Mouse (Mus musculus) heart, postnatal 0 days (tissue): ENCODE results near the gene Stra6. TPM values are rescaled to one million over a fixed set of nuclear protein-coding genes. Genes with fewer than 3 reads are reported as not detected.

Experiments used
- ATAC-seq: fragments of 200-750 bp; cut with Nextera tagmentation; 2 replicates; pipeline ENCODE4 v1.8.0; 2017; ENCODE audit warnings: low read depth, moderate number of reproducible peaks, moderate library complexity; ENCODE audit not compliant: insufficient read depth
- DNase-seq: peaks from one replicate; pipeline ENCODE4 v3.0.0-alpha.2; 2016; ENCODE audit warnings: low spot score
- H3K27ac ChIP-seq: fragments of 300-500 bp; sonication (generic); 2 replicates; pipeline ENCODE4 v1.5.1; 2014; ENCODE audit warnings: low read depth, mild to moderate bottlenecking
- H3K27me3 ChIP-seq: fragments of 300-500 bp; sonication (generic); 2 replicates; pipeline ENCODE4 v1.6.1; 2014; ENCODE audit warnings: low read length, mixed read lengths; ENCODE audit not compliant: control insufficient read depth, insufficient read depth
- H3K36me3 ChIP-seq: fragments of 300-500 bp; sonication (generic); replicated peaks from 2 replicates; pipeline ENCODE4 v1.6.1; 2014; ENCODE audit warnings: low read length, mixed read lengths; ENCODE audit not compliant: control insufficient read depth, insufficient read depth
- H3K4me1 ChIP-seq: fragments of 300-500 bp; sonication (generic); 2 replicates; pipeline ENCODE4 v1.6.1; 2014; ENCODE audit warnings: antibody characterized with exemption; ENCODE audit not compliant: control insufficient read depth, insufficient read depth
- H3K4me2 ChIP-seq: fragments of 300-500 bp; sonication (generic); 2 replicates; pipeline ENCODE4 v1.6.1; 2014; ENCODE audit warnings: low read depth, mild to moderate bottlenecking, low read length, moderate library complexity
- H3K4me3 ChIP-seq: fragments of 300-500 bp; sonication (generic); 2 replicates; pipeline ENCODE4 v1.5.1; 2014; ENCODE audit warnings: low read depth, low read length
- H3K9ac ChIP-seq: fragments of 300-500 bp; sonication (generic); replicated peaks from 2 replicates; pipeline ENCODE4 v1.6.1; 2014; ENCODE audit warnings: low read depth, low read length, mixed read lengths
- H3K9me3 ChIP-seq: fragments of 300-500 bp; sonication (generic); replicated peaks from 2 replicates; pipeline ENCODE4 v1.6.1; 2016; ENCODE audit warnings: low read length; ENCODE audit not compliant: control insufficient read depth
- CTCF ChIP-seq: IDR thresholded peaks from 2 replicates; pipeline ENCODE4 v1.5.1; 2016; ENCODE audit warnings: antibody characterized with exemption, control low read depth, low read depth
- EP300 ChIP-seq: IDR thresholded peaks from 2 replicates; pipeline ENCODE4 v1.6.1; 2016; ENCODE audit warnings: antibody characterized with exemption, low read depth
- WGBS: fragments of 180-500 bp; shearing (Covaris S2); extraction: QIAGEN DNeasy Blood & Tissue Kit; methylation state at CpG from one replicate; pipeline ENCODE4 v1.1.7; 2014; 5-methylcytosine and 5-hydroxymethylcytosine counted together
- polyA plus RNA-seq: library from polyadenylated mRNA; unstranded; fragments of >200 nt; fragmentation: Nextera tagmentation; extraction: Ambion mirVana; gene quantifications from 2 replicates; pipeline ENCODE4 v1.2.1, GENCODE M21; 2015
- total RNA-seq: library from RNA; depleted of rRNA; stranded (reverse); fragments of >200 nt; gene quantifications from 2 replicates; pipeline ENCODE4 v1.2.3, GENCODE M21; 2014; ENCODE audit warnings: low replicate concordance

Stra6 gene
- total and polyA plus RNA-seq, 2 experiments from 2014 or later: 0.05 TPM; not detected in 1

GRCm38 (mm10) chr9:58043496-58044017 is 20.0 kb upstream of the Stra6 start:
- Histone ChIP-seq H3K27me3 (0 out of 2 replicates have a peak, but pooled peaks cover 6% of the 10 kb centered on the region), H3K27ac (no peak overlapping the region), H3K9me3 (no peaks in the 10 kb centered on the region), H3K36me3 (no peaks in the 10 kb centered on the region), H3K4me3 (no peak overlapping the region), H3K9ac (no peak overlapping the region), H3K4me2 (no peak overlapping the region), H3K4me1 (peaks cover 5% of the 10 kb centered on the region)
- 84% methylated on average over 10 of the region's 10 CpGs for WGBS
- no peak for TF ChIP-seq CTCF
- TF ChIP-seq EP300: no peak
- ATAC-seq (no peak), DNase-seq (no peak)

- Histone ChIP-seq H3K4me1 (peaks cover 6% of the 10 kb centered on the region), H3K9ac (no peak overlapping the region)
- WGBS: 47% methylated on average over 10 of the region's 10 CpGs
These were observed 18.8 kb upstream of the Stra6 start for GRCm38 (mm10) chr9:58044828-58045227.

GRCm38 (mm10) chr9:58045646-58046045 is 17.9 kb upstream of the Stra6 start:
- no peak overlapping the region for H3K4me3 ChIP-seq
- DNase-seq: no peak
- H3K27me3 ChIP-seq: peaks cover 11% of the 10 kb centered on the region; the same call in 1 of the 2 replicates
- no peak overlapping the region for H3K9ac ChIP-seq
- H3K27ac ChIP-seq: no peak overlapping the region
- H3K36me3 ChIP-seq: no peaks in the 10 kb centered on the region
- 38% methylated on average over 4 of the region's 4 CpGs for WGBS
- H3K4me2 ChIP-seq: no peak overlapping the region
- no peaks in the 10 kb centered on the region for H3K9me3 ChIP-seq
- no peak for ATAC-seq
- H3K4me1 ChIP-seq: peaks cover 6% of the 10 kb centered on the region
- TF ChIP-seq EP300: no peak
- no peak for TF ChIP-seq CTCF

More at GRCm38 (mm10) chr9:58044828-58045227, 18.8 kb upstream of the Stra6 start:
- no peaks in the 10 kb centered on the region for H3K9me3 ChIP-seq
- H3K27ac ChIP-seq: no peak overlapping the region
- H3K4me2 ChIP-seq: no peak overlapping the region
- H3K4me3 ChIP-seq: no peak overlapping the region
- DNase-seq: no peak
- H3K27me3 ChIP-seq: 0 out of 2 replicates have a peak, but pooled peaks cover 6% of the 10 kb centered on the region
- no peak for ATAC-seq
- H3K36me3 ChIP-seq: no peaks in the 10 kb centered on the region
- TF ChIP-seq CTCF (no peak), EP300 (no peak)

- no peak for ATAC-seq
- H3K27ac ChIP-seq: no peak overlapping the region
- no peak overlapping the region for H3K4me2 ChIP-seq
- no peaks in the 10 kb centered on the region for H3K36me3 ChIP-seq
- 44% methylated on average over 10 of the region's 10 CpGs for WGBS
- peaks cover 14% of the 10 kb centered on the region; the same call in 1 of the 2 replicates for H3K27me3 ChIP-seq
- H3K4me3 ChIP-seq: no peak overlapping the region
- no peak for DNase-seq
- no peaks in the 10 kb centered on the region for H3K9me3 ChIP-seq
- no peak for TF ChIP-seq CTCF
- no peak for TF ChIP-seq EP300
- H3K9ac ChIP-seq: no peak overlapping the region
- H3K4me1 ChIP-seq: peaks cover 6% of the 10 kb centered on the region
These were observed 16.5 kb upstream of the Stra6 start for GRCm38 (mm10) chr9:58047061-58047460.

GRCm38 (mm10) chr9:58048621-58049020 is 15.0 kb upstream of the Stra6 start:
- ATAC-seq (no peak), DNase-seq (no peak)
- H3K36me3 ChIP-seq: no peaks in the 10 kb centered on the region
- H3K4me2 ChIP-seq: no peak overlapping the region
- H3K9ac ChIP-seq: no peak overlapping the region
- TF ChIP-seq EP300: no peak
- no peak for TF ChIP-seq CTCF
- H3K9me3 ChIP-seq: no peaks in the 10 kb centered on the region
- 14% methylated on average over 6 of the region's 6 CpGs for WGBS
- H3K4me3 ChIP-seq: no peak overlapping the region
- peaks cover 11% of the 10 kb centered on the region; the same call in 1 of the 2 replicates for H3K27me3 ChIP-seq
- peaks cover 6% of the 10 kb centered on the region for H3K4me1 ChIP-seq
- H3K27ac ChIP-seq: no peak overlapping the region

- no peak overlapping the region for H3K4me3 ChIP-seq
- DNase-seq (no peak), ATAC-seq (no peak)
- H3K9ac ChIP-seq: no peak overlapping the region
- H3K4me1 ChIP-seq: peaks cover 6% of the 10 kb centered on the region
- 62% methylated on average over 6 of the region's 6 CpGs for WGBS
- H3K4me2 ChIP-seq: no peak overlapping the region
- peaks cover 9% of the 10 kb centered on the region; the same call in 1 of the 2 replicates for H3K27me3 ChIP-seq
- no peaks in the 10 kb centered on the region for H3K9me3 ChIP-seq
- H3K36me3 ChIP-seq: no peaks in the 10 kb centered on the region
- no peak overlapping the region for H3K27ac ChIP-seq
- no peak for TF ChIP-seq CTCF
- no peak for TF ChIP-seq EP300
These were observed 14.4 kb upstream of the Stra6 start for GRCm38 (mm10) chr9:58049186-58049585.
